Mouse (Mus musculus) hindbrain, embryonic 11.5 days (tissue): ENCODE results near the gene Kcnd3. TPM values are rescaled to one million over a fixed set of nuclear protein-coding genes. Genes with fewer than 3 reads are reported as not detected.

ENCODE experiments used
- ATAC-seq: fragments of 200-750 bp; cut with Nextera tagmentation; 2 replicates; pipeline ENCODE4 v1.8.0; 2017; ENCODE audit warnings: mild to moderate bottlenecking, moderate TSS enrichment, moderate library complexity; ENCODE audit not compliant: low FRiP score
- DNase-seq: peaks from one replicate; pipeline ENCODE4 v3.0.0-alpha.2; 2015; ENCODE audit warnings: low spot score
- H3K27ac ChIP-seq: fragments of 300-500 bp; sonication (generic); 2 replicates; pipeline ENCODE4 v1.5.1; 2014; ENCODE audit warnings: mild to moderate bottlenecking, low read depth, low read length
- H3K27me3 ChIP-seq: fragments of 300-500 bp; sonication (generic); 2 replicates; pipeline ENCODE4 v1.6.1; 2014; ENCODE audit warnings: mild to moderate bottlenecking, low read length, moderate library complexity, mixed read lengths; ENCODE audit not compliant: control insufficient read depth, insufficient read depth
- H3K36me3 ChIP-seq: fragments of 300-500 bp; sonication (generic); 2 replicates; pipeline ENCODE4 v1.6.1; 2014; ENCODE audit warnings: mild to moderate bottlenecking, low read length, moderate library complexity, mixed read lengths; ENCODE audit not compliant: control insufficient read depth, insufficient read depth
- H3K4me1 ChIP-seq: fragments of 300-500 bp; sonication (generic); replicated peaks from 2 replicates; pipeline ENCODE4 v1.6.1; 2014; ENCODE audit warnings: low read length, mixed read lengths; ENCODE audit not compliant: control insufficient read depth, insufficient read depth
- H3K4me2 ChIP-seq: fragments of 300-500 bp; sonication (generic); replicated peaks from 2 replicates; pipeline ENCODE4 v1.6.1; 2014; ENCODE audit warnings: mild to moderate bottlenecking, low read depth, low read length
- H3K4me3 ChIP-seq: fragments of 300-500 bp; sonication (generic); 2 replicates; pipeline ENCODE4 v1.5.1; 2014; ENCODE audit warnings: low read depth, low read length
- H3K9ac ChIP-seq: fragments of 300-500 bp; sonication (generic); 2 replicates; pipeline ENCODE4 v1.6.1; 2014; ENCODE audit warnings: low read depth, low read length
- H3K9me3 ChIP-seq: fragments of 300-500 bp; sonication (generic); 2 replicates; pipeline ENCODE4 v1.6.1; 2016; ENCODE audit warnings: low read length; ENCODE audit not compliant: control insufficient read depth
- WGBS: fragments of 180-500 bp; shearing (Covaris S2); extraction: QIAGEN DNeasy Blood & Tissue Kit; methylation state at CpG from one replicate; pipeline ENCODE4 v1.1.7; 2014; 5-methylcytosine and 5-hydroxymethylcytosine counted together
- polyA plus RNA-seq: library from polyadenylated mRNA; unstranded; fragments of >200 nt; fragmentation: Nextera tagmentation; extraction: Ambion mirVana; gene quantifications from 2 replicates; pipeline ENCODE4 v1.2.1, GENCODE M21; 2014

The Kcnd3 gene
- polyA plus RNA-seq, 1 experiment from 2014 or later = 3.0 TPM

GRCm38 (mm10) chr3:105440873-105441495, 11.1 kb upstream of the Kcnd3 start:
- DNase-seq (no peak), ATAC-seq (no peak)
- Histone ChIP-seq H3K4me2 (no peak overlapping the region), H3K9ac (no peak overlapping the region), H3K27me3 (no peaks in the 10 kb centered on the region), H3K27ac (no peak overlapping the region), H3K4me3 (no peak overlapping the region), H3K9me3 (no peaks in the 10 kb centered on the region), H3K4me1 (no peaks in the 10 kb centered on the region), H3K36me3 (no peaks in the 10 kb centered on the region)
- WGBS = 73% methylated on average over 4 of the region's 4 CpGs

GRCm38 (mm10) chr3:105450641-105451470, 1.3 kb upstream of the Kcnd3 start:
- H3K9ac ChIP-seq = no peak overlapping the region; the same call in 1 of the 2 replicates
- peak; percentile 31; the same call in 1 of the 2 replicates for ATAC-seq
- no peaks in the 10 kb centered on the region for H3K9me3 ChIP-seq
- 2% methylated on average over 22 of the region's 22 CpGs for WGBS
- H3K36me3 ChIP-seq = no peaks in the 10 kb centered on the region
- peak; percentile 62 for DNase-seq
- H3K27me3 ChIP-seq = peaks cover 14% of the 10 kb centered on the region
- peak overlapping the region; percentile 100 for H3K4me2 ChIP-seq
- H3K4me3 ChIP-seq = 0 out of 2 replicates have a peak overlapping the region, but pooled peaks have one; percentile 45
- H3K27ac ChIP-seq = no peak overlapping the region
- peaks cover 3% of the 10 kb centered on the region; the same call in 1 of the 2 replicates for H3K4me1 ChIP-seq

- peak; percentile 61 for ATAC-seq
- H3K27ac ChIP-seq = peak overlapping the region; percentile 27; the same call in 1 of the 2 replicates
- H3K9me3 ChIP-seq = no peaks in the 10 kb centered on the region
- peak overlapping the region; percentile 45 for H3K4me3 ChIP-seq
- H3K9ac ChIP-seq = peak overlapping the region; percentile 79
- H3K4me1 ChIP-seq = peaks cover 3% of the 10 kb centered on the region; the same call in 1 of the 2 replicates
- peak overlapping the region; percentile 100 for H3K4me2 ChIP-seq
- DNase-seq = no peak
- peaks cover 15% of the 10 kb centered on the region for H3K27me3 ChIP-seq
- WGBS = 1% methylated on average over 26 of the region's 60 CpGs
- H3K36me3 ChIP-seq = no peaks in the 10 kb centered on the region
Observed at GRCm38 (mm10) chr3:105452556-105453213, 555 bp downstream of the Kcnd3 start.

DNA sequence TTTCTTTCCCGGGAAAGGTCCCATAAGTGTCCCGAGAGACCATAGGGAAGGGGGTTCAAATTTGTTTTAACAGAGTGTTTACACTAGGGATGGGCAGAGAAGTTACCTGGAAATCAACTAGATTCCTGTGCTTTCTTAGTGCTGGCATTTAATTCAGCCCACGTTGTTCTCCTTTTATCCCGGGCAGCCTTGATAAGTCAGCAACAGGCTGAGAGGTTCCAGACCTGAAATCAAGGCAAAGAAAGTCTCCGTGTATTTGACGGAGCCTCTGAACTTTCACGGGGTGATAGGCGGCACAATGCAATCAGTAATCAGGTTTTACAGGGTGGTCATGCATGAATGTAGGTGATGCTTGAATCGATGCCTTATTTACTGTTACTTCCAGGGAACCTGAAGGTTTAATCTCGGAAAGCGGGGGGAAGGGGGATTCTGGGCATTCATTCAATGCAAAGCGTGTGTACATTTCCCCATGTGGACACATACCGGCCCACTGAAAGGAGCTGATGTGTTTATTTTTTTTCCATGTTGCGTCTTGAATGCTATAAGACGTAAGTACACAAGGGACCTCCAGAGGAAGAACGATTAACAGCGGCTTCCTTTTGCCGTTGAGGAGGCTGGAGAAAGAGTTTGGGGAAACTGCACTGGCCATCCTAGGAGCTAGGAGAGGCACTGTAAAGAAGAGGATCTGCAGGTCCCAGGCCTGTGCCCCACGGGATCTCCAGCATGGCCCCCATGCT, 1.3 kb downstream of the Kcnd3 start:
- WGBS = 3% methylated on average over 19 of the region's 19 CpGs
- no peaks in the 10 kb centered on the region for H3K36me3 ChIP-seq
- peak overlapping the region; percentile 100 for H3K4me2 ChIP-seq
- no peaks in the 10 kb centered on the region for H3K9me3 ChIP-seq
- peaks cover 3% of the 10 kb centered on the region; the same call in 1 of the 2 replicates for H3K4me1 ChIP-seq
- H3K27ac ChIP-seq = 0 out of 2 replicates have a peak overlapping the region, but pooled peaks have one; percentile 27
- no peak for ATAC-seq
- peak; percentile 52 for DNase-seq
- H3K27me3 ChIP-seq = peaks cover 15% of the 10 kb centered on the region
- H3K4me3 ChIP-seq = peak overlapping the region; percentile 45
- H3K9ac ChIP-seq = peak overlapping the region; percentile 79; the same call in 1 of the 2 replicates

- H3K4me1 ChIP-seq = peaks cover 3% of the 10 kb centered on the region; the same call in 1 of the 2 replicates
- no peak overlapping the region for H3K4me2 ChIP-seq
- H3K9ac ChIP-seq = no peak overlapping the region
- no peaks in the 10 kb centered on the region for H3K36me3 ChIP-seq
- H3K27me3 ChIP-seq = peaks cover 12% of the 10 kb centered on the region
- ATAC-seq (no peak), DNase-seq (no peak)
- WGBS = 86% methylated on average over 4 of the region's 4 CpGs
- no peak overlapping the region for H3K27ac ChIP-seq
- H3K9me3 ChIP-seq = no peaks in the 10 kb centered on the region
- H3K4me3 ChIP-seq = no peak overlapping the region
Observed at GRCm38 (mm10) chr3:105457657-105458056, 5.5 kb downstream of the Kcnd3 start.

DNA sequence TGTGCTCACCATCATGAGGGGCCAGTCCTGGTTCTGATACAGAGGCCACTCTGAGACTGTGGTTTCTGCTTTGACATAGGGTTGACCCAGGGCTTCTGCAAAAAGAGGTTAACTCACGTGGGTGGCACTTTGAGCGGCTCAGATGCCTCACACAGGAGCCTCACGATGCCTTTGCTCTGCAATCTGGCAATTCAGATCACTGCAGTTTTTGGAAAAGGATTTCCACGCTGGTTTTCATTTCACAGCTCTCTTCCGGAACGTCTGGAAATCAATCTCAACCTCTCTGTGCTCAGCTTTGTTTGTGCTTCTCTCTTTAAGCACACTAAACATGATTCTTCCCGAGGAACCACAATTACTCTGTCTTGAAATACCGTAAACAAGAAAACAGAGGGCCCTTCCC, 14.4 kb downstream of the Kcnd3 start:
- Histone ChIP-seq H3K27ac (no peak overlapping the region), H3K9ac (no peak overlapping the region), H3K36me3 (no peaks in the 10 kb centered on the region), H3K9me3 (no peaks in the 10 kb centered on the region), H3K27me3 (no peaks in the 10 kb centered on the region), H3K4me1 (no peaks in the 10 kb centered on the region), H3K4me2 (no peak overlapping the region), H3K4me3 (no peak overlapping the region)
- no peak for ATAC-seq
- no peak for DNase-seq
- WGBS = 75% methylated on average over 8 of the region's 8 CpGs

DNA sequence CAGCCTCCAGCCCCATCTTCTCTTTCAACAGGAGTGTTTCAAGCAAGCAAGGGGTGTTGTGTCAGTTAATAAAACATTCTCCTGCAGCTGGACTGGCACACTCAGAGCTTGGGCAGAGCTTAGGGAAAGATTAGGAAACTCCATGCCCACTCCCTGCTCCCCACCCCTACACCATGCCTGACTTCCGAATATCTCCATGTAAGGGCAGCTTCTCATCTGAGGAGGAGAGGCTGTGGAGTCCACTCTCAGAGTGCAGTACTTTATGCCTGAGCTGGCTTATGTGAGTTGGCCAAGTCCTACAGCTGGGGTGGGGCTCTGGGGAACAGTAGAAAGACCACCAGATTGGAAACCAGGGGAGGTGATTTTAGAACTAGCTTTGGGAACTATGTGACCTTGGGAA, 20.4 kb downstream of the Kcnd3 start:
- no peak for ATAC-seq
- no peaks in the 10 kb centered on the region for H3K36me3 ChIP-seq
- H3K9ac ChIP-seq = no peak overlapping the region
- DNase-seq = no peak
- H3K4me3 ChIP-seq = no peak overlapping the region
- no peaks in the 10 kb centered on the region for H3K9me3 ChIP-seq
- 92% methylated on average over 1 of the region's 1 CpGs for WGBS
- no peaks in the 10 kb centered on the region for H3K27me3 ChIP-seq
- no peak overlapping the region for H3K4me2 ChIP-seq
- H3K27ac ChIP-seq = no peak overlapping the region
- H3K4me1 ChIP-seq = no peaks in the 10 kb centered on the region

DNA sequence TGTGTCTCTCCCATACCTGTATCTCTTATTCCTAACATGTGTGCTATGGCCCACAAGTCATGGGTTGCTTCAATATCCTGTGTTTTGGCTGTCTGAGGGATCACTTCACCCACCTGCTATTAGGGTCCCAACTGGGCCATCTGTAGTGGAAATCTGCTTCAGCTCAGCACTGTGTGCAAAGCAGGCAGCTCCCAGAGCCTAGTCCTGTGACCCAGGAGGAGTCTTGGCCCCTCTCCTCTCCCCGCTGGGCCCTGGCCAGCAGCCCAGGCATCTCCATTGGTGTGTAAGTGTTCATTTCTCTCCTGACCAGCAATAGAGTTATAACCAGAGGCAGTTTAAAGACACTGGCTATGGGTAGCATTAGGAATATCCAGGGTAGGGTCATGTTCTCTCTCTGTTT, 24.3 kb downstream of the Kcnd3 start:
- H3K4me3 ChIP-seq = no peak overlapping the region
- WGBS = 100% methylated on average over 1 of the region's 1 CpGs
- no peak for DNase-seq

More for the DNA sequence above, 24.3 kb downstream of the Kcnd3 start:
- H3K27me3 ChIP-seq = no peaks in the 10 kb centered on the region
- no peak for ATAC-seq
- H3K4me2 ChIP-seq = no peak overlapping the region
- no peaks in the 10 kb centered on the region for H3K36me3 ChIP-seq
- H3K9ac ChIP-seq = no peak overlapping the region
- no peak overlapping the region for H3K27ac ChIP-seq
- no peaks in the 10 kb centered on the region for H3K9me3 ChIP-seq
- no peaks in the 10 kb centered on the region for H3K4me1 ChIP-seq
